Mouse (Mus musculus): ENCODE data around the gene Tbc1d22a.
"Not testable (repeated sequence)": the region's sequence is repeated elsewhere in the genome, so short reads cannot be mapped to it uniquely, and the experiment has no call there.

Gene Tbc1d22a

DNA sequence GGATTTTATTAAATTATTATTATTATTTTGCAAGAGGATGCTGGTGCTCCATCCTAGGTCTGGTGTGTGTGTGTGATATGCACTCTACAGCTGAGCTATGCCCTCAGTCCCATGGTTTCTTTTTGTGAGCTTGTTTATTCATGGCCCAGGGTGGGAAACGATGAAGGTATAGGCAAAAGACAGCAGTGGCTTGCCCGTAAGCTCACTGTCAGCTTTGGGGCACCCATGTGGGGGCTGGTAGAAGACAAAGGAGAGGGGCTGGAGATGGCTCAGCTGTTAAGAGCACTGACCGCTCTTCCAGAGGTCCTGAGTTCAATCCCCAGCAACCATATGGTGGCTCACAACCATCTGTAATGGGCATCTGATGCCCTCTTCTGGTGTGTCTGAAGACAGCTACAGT lies 32.9 kb upstream of the Tbc1d22a start:
- DNase-seq, result not testable (repeated sequence)

DNA sequence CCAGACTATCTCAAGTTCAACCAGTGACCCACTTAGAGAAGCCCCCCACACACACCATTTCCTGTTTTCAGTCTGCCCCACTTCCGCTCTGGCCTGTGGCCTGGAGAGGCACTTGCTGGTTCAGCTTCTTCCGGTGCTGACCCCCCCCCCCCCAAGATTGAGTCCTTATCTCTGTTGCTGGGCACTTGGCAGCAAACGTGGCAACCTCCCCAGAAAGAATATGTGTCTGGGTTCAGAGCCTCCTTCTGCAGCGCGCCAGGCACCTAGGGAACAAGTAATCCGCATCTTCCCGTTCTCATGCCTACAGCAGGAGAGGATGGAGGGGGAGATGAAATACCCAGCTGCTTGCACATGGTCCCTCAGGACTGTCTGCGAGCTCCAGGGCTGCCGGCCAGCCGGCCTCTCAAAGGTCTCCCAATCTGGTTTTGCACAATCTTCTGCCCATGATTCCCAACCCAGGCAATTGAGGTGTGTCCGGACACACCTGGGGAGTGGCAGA lies 32.3 kb upstream of the Tbc1d22a start:
- peak; percentile 51 to 74 for DNase-seq

DNA sequence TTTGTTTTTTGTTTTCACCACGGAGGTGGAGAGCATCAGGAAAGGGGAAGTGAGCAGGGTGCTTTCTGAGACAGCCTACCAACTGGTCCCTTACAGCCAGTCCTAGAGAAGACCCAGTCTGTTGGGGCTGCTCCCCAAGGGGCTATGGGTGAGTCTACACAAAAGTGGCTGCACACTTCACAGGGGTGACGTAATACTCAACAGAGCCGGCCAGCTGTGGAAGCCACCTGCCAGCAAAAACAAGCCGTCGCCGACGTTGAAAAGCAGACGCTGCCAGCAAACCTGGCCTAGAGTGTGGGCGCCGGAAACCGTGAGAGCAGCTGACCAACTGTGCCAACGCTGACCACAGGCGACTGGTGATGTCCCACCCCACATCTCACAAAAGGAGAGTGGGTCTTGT lies 31.6 kb upstream of the Tbc1d22a start:
- DNase-seq, result peak; percentile 27 to 61

DNA sequence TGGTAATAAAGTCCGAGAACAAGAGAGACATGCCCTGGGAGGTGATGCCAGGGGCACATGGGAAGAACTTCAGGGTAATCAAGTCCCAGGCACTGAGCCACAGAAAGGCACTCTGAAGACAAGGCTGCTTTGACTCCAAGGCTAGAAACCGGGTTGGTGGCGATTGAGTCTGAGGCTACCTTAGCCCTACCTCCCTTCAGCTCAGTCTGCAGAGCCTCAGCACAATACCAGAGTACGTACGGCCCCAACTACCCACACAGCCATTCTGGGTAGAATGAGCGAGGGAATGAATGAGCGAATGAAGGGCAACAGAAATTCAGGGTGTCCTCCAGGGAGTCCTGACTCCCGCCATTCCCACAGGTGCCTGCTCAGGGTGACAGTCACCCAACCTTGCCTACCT lies 30.8 kb upstream of the Tbc1d22a start:
- no peak for DNase-seq

DNA sequence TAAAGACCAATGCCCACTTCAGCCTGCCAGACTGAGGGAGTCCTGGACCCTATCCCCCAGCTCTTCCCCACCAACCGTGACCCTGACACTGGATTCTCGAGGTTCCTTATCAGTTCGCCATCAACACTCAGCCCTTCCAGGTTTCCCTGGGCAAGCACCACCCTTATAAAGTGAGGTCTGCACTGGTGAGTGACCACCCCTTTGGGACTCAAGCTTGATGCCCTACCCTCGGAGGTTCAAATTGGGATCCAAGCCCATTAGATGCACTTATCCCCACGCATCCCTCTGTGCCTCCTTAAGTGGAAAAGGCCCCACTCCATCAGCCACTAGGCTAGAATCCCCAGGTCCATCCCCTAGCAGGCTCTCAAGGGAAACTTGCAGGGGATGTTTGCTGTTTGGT lies 30.2 kb upstream of the Tbc1d22a start:
- peak in 1 of 2 experiments; percentile 36 for DNase-seq

DNA sequence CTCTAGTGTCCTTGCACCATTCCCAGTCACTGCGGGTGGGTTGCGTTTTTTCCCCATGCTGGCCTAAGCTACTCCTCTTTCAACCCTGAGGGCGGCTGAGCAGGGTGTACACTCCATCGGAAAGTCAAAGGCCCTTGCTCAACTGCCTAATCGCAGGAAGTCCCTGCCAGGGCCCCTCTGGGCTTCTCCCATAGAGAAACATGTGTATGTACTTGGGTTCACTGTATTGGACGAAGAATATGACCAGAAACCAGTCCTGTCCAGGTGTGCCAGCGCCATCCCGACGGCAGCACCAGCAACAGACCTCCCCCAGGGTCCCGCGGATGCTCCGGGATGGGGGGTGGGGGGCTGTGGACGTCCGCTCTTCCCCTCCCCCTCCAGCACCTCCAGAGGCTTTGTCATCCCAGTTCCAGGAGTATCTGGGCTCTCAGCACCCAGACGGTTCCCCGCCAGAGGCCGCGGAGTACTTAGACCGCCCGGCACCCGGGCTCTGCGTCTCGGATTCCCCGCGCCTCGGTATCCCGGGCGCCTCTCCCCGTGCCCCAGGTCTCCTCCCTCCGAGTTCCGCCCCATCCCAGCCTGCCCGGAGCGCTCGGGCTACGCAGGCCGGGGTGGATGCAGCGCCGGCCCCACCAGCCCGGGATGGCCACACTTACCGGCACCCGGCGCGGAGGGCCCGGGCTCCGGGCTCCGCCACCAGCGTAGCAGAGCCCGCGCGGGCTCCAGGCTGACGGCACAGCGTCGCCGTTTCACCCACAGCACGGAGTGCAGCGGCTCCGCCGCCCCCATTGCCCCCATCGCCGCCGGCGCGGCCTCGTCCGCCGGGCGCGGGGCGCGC lies 29.2 kb upstream of the Tbc1d22a start:
- peak; percentile 49 to 71 for DNase-seq

DNA sequence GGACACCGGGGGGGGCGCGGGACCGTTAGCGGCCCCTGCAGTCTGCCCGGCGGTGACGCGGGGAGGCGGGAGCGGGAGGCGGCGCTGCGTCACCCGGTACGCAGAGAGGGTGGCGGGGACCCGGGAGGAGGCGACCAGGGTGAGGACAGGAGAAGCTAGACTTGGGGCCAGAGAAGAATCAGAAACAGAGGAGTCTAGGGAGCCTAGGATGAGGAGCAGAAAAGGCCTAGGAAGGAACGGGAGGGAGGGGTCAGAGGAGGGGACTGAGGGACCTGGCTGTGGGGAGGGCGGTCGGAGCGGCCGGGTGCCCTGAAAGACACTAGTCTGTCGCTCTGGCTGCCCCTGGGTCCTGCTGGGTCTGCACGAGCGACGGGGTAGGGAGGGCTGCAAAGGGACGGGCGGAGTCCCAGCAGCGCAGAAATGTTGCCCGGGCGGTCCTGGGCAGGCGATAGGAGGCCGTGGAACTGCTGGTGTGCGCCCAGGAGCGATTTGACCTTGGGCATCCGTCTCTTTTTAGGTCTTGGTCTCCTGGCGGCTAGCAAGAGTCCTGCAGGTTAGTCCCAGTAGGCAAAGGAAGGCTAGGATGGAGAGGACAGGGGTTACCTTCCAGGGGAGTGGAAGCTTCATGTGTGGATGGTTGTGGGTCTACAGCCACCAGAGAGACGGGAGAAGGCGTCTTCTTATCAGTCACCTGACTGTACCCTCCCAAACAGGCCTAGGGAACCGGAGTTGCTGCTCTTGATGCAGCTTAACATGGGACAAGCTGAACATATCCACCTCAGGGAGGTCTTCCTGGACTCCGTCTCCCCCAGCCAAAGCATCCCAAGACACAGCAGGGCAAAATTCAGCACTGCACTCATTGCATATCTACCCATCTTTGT lies 28.3 kb upstream of the Tbc1d22a start, which contains the start of gene Cerk:
Gene Cerk, minus strand, starts transcription at position 453 of the 881 bp plus-strand sequence.
- peak; percentile 81 to 90 for DNase-seq

DNA sequence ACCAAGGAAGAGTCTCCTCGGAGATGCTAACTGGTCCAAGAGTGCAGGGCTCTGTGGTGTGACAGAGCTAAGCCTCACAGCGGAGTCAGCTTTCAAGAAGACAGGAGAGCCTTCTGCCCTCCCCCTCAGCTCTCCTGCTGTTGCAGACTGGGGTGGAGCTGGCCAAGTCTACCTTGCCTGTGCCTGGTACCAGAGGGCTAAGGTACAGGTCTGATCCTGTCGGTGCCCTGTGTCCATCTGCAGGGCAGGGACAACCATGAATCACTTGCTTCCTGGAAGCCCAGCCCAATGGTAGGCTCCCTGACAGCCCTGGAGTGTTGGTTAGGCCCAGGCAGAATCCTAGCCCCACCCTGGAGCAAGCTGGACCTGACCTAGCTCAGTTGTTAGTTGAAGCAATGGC lies 27.6 kb upstream of the Tbc1d22a start:
- DNase-seq, result peak; percentile 50 to 85

DNA sequence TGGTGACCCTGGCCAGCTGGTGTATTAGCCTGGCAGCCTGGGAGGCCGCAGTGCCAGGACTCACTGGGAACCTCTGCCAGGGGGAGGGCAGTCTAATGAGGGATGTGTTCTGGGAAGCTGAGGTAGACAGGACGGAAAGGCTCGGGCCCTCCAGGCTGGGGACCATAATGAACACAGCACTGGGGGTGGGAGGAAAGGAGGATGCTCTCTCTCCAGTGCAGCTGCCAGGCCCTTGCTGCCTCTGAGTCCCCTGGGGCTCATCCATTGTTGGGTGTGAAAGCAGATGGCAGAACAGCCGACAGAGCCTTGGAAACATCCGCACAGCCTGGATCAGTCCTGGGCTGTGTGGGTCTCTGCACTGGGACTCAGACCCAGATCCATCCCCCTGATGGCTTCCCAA lies 26.1 kb upstream of the Tbc1d22a start:
- DNase-seq, result peak; percentile 69 to 83

DNA sequence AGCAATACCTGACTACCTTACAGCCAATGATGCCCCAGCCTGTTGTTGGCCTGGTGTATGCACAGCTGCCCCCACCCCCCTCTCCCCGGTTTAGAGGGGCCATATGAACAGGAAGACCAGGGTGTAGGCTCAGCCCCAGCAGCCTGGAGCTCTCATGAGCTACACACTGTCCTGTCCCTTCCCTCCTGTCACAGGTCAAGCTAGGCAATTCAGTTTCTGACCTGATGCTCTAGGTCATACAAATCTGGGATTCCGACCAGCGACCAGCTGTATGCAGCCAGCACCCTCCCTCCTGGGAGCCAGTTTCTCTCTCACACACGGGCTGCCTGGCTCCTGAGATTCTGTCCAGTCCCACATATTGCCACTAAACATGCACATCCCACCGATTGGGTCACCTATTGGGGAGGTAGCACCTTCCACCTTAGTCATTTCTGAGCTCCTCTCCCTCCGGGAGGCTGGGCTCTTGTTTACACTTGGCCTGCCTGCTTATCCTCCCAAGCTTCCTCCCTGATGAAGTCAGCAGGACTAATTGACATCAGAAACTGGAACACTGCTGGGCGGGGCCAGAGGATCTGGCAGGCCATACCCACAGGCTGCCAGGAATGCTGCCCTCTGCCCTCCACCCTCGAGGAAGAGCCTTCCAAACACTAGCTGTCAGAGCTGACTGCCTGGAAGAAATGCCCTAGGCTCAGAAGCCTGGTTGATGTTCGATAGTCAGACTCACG lies 25.4 kb upstream of the Tbc1d22a start:
- DNase-seq, result peak; percentile 97 to 98

DNA sequence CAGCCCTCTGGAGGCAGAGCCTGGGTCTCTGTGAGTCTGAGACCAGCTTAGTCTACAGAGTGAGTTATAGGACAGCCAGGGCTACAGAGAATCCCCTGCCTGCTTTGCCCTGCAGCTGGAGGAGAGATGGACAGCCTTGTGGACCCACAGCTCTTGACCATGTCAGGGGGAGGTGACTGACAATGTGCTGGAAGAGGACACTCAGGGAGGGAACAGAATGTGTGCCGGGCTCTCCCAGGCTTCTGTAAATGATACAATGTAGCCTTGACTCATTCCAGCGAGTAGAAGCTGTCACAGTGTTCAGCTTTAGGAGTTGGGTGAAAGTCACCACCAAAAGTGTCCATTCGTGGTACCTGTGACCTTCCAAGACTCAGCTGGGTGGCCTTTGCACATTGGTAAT lies 23.9 kb upstream of the Tbc1d22a start:
- DNase-seq, result no peak

DNA sequence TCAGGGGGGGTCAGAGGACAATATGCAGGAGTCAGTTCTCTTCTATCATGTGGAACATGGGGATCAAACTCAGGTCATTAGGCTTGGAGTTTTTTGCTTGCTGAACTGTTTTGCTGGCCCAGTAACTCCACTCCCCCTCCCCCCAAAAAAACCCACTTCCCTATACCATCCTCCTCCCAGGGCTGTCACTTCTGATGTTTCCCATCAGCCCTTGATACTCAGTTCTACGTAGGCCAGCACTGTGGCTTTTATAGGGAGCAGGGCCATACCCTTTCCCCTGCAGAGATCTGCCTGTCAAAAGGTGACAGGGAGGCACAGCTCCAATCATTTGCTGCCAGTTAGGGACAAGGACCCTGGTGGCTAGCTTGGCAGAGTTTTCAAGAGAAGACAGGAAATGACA lies 22.8 kb upstream of the Tbc1d22a start:
- DNase-seq, result no peak

DNA sequence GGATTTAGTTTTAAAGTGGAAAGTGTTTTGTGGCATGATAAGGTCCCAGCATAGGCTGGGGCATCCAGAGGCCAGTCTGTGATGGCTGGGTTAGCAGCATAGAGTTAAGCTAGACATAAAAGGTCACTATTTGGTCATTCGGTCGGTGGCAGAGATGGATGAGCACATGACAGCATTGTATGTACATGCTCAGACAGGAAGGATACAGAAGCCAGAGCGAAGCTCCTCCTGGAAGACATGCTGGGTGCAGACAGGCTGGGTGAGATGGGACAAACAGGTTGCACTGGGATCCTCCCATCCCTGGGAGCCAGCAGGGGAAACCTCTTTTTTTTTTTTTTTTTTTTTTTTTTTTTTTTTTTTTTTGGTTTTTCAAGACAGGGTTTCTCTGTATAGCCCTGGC lies 22.3 kb upstream of the Tbc1d22a start:
- DNase-seq, result no peak

DNA sequence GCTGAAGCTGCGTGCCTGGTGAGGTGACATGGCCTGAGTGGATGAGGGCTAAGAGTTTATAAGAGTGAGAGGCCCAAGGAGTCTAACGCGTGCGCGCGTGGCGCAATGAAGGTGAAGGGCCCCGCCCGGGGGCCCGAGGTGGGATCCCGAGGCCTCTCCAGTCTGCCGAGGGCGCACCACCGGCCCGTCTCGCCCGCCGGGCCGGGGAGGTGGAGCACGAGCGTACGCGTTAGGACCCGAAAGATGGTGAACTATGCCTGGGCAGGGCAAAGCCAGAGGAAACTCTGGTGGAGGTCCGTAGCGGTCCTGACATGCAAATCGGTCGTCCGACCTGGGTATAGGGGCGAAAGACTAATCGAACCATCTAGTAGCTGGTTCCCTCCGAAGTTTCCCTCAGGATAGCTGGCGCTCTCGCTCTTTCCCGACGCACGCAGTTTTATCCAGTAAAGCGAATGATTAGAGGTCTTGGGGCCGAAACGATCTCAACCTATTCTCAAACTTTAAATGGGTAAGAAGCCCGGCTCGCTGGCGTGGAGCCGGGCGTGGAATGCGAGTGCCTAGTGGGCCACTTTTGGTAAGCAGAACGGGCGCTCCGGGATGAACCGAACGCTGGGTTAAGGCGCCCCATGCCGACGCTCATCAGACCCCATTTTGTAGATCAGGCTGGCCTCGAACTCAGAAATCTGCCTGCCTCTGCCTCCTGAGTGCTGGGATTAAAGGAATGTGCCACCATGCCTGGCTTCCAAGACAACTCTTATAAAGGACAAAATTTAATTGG lies 19.4 kb upstream of the Tbc1d22a start:
- peak in 1 of 2 experiments; percentile 36 for DNase-seq

DNA sequence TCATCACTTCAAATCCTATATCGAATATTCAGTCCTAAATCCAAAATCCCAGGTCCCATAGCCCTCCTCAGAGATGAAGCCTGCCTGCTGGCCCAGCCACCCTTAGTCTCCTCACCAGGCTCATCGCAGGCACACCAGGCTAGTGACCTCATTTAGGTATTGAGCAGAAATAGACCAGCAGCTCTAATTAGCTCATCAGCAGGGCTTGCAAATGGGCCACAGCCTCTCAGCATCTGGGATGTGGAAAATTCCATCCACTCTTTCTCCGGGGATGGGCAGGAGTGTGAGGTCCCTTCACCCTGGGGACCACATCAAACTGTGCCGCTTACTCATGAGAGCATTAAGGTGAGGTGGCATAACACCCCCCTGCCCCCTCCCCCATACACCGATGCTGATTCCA lies 15.2 kb upstream of the Tbc1d22a start:
- DNase-seq, result no peak

DNA sequence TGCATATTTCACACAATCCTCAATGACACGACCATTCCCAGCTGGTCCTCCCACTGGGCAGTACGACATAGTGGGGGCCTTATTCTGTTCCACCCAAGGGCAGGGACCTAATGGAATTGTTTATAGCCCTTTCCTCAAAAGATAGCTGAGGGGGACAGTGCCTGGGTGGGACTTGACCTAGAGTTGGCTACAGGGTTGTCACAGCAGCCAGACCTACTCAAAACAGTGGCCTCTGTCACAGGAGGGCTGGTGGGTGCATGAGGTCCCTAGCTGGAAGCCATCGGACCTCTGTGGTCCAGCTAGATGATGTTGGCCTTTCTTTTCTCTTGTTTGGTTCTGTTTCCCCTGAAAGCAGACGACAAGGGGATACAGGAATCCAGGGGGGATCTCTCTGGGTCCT lies 14.8 kb upstream of the Tbc1d22a start:
- no peak for DNase-seq

DNA sequence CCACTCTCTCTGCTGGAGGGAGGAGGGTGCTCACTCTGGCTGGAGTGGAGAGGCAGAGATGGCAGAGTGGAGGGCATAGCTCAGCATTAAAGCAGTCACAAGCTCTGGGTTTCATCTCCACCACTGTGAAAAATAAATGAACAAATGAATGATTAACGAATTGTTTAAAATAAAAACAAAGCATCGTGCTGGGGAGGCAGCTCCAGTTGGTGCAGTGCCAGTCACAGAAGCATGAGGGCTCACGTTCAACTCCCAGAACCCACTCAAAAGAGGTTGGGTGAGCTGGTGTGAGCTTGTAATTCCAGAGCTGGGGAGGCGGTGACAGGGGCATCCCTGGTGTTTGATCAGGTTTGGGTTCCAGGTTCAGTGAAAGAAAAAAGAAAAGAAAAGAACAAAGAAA lies 14.1 kb upstream of the Tbc1d22a start:
- peak; percentile 58 to 63 for DNase-seq

DNA sequence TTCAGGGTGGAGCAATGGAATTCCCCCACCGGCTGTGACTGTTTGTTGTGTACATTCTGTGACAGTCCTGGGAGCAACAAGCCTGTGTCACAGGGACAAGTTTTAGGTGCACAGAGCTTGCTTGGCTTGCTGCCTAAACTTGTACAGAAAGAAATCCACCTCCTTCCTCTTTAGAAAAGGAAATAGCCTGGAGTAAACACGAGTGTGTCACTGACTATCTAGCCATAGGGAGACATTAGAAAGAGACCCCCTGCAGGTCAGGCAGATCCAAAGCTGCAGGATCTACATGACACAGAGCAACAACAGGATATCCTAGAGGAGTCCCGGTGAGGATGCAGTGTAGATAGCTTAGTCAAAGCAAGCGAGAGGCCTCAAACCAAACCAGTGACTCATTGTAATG lies 13.2 kb upstream of the Tbc1d22a start:
- DNase-seq, result peak; percentile 43 to 62

DNA sequence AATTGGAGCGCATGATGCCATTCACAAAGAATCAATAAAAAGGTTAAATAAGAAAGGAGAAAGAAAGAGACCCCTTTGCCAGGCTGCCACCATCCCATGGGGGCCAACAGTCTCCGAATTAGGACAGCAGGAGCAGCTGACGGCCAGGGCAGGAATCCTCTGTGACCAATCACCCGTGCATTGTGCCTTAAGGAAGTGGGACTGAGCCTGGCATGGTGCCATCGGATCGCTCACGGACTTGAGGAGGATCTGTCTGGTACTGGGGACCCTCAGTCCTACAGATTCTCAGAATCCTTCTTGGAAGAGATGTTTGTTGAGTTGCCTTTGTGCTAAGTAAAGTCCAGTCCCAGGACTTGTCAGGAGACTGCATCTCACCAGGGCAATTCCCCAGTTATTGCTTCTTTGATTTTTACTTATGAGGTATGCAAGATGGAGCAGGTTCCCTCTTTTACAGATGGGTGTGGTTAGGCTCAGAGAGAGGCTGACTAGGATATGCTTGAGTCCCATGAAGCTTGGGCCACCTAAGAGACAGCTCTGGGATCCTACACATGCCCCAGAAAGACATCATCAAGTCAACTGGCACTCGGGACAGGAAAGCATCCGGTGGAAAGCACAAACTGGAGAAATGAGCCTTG lies 12.4 kb upstream of the Tbc1d22a start:
- peak; percentile 57 to 73 for DNase-seq

DNA sequence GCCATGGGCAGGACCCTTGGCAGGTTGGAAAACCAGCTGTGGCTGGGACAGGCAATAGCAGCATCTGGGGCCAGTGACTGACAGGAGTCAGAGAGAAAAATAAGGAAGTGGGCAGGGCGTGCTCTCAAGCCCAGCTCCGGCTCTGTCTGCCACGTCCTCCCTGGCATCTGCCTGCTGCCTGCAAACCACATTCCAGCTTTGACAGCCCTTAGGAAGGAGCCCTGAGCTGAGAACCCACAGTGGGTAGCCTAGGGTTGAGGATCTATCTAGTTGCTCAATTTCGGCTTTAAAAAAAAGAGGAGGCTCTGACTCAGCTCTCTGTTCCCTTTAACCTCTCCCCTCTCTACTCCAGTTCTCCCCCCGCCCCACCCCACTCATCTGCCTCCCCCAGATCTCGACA lies 11.6 kb upstream of the Tbc1d22a start:
- peak in 1 of 2 experiments; percentile 54 for DNase-seq

DNA sequence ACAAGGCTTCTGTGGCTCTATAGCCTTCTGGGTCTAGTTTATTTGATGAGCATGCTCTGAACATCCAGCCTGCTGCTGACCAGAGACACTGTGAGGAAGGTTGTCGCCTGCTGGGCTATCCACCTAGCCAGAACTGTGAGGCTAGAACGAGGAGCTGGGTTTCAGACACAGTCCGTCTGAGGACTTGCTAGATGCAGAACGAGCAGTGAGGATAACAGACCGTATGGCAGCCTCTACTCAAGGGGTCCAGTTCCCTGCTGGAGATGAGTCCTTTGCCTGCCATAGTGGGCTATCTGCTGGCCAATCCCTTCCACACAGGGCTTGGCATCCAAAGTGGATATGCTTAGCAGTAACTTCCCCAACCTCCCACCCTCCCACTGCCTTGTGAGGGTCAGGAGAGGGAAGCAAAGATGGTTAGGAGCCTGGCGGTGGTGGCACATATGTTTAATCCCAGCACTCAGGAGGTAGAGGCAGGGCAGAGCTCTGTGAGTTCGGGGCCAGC lies 10.9 kb upstream of the Tbc1d22a start:
- no peak for DNase-seq

Data from kidney, postnatal 25 days (tissue).